Mouse (Mus musculus) lung, embryonic 16.5 days (tissue): Measurements from ENCODE around the gene Ccdc38. TPM values are rescaled to one million over a fixed set of nuclear protein-coding genes. Genes with fewer than 3 reads are reported as not detected.

Experiments used
- ATAC-seq: fragments of 200-750 bp; cut with Nextera tagmentation; 2 replicates; pipeline ENCODE4 v1.8.0; 2017; ENCODE audit warnings: low read depth, mild to moderate bottlenecking, moderate library complexity
- H3K27ac ChIP-seq: fragments of 300-500 bp; sonication (generic); 2 replicates; pipeline ENCODE4 v1.5.1; 2014; ENCODE audit warnings: mild to moderate bottlenecking, control low read depth, low read length
- H3K27me3 ChIP-seq: fragments of 300-500 bp; sonication (generic); 2 replicates; pipeline ENCODE4 v1.6.1; 2014; ENCODE audit warnings: low read depth, low read length, mixed read lengths; ENCODE audit not compliant: control insufficient read depth, insufficient read depth
- H3K36me3 ChIP-seq: fragments of 300-500 bp; sonication (generic); 2 replicates; pipeline ENCODE4 v1.6.1; 2014; ENCODE audit warnings: low read length; ENCODE audit not compliant: control insufficient read depth, insufficient read depth
- H3K4me1 ChIP-seq: fragments of 300-500 bp; sonication (generic); replicated peaks from 2 replicates; pipeline ENCODE4 v1.6.1; 2014; ENCODE audit warnings: low read length, mixed read lengths; ENCODE audit not compliant: control insufficient read depth, insufficient read depth
- H3K4me2 ChIP-seq: fragments of 300-500 bp; sonication (generic); 2 replicates; pipeline ENCODE4 v1.6.1; 2014; ENCODE audit warnings: low read depth, low read length, control low read depth
- H3K4me3 ChIP-seq: fragments of 300-500 bp; sonication (generic); 2 replicates; pipeline ENCODE4 v1.5.1; 2014; ENCODE audit warnings: mild to moderate bottlenecking, low read length, control low read depth
- H3K9ac ChIP-seq: fragments of 300-500 bp; sonication (generic); 2 replicates; pipeline ENCODE4 v1.6.1; 2014; ENCODE audit warnings: low read length, control low read depth
- H3K9me3 ChIP-seq: fragments of 300-500 bp; sonication (generic); 2 replicates; pipeline ENCODE4 v1.6.1; 2016; ENCODE audit warnings: low read length; ENCODE audit not compliant: control insufficient read depth
- WGBS: fragments of 180-500 bp; shearing (Covaris S2); extraction: QIAGEN DNeasy Blood & Tissue Kit; methylation state at CpG from one replicate; pipeline ENCODE4 v1.1.7; 2014; 5-methylcytosine and 5-hydroxymethylcytosine counted together
- polyA plus RNA-seq: library from polyadenylated mRNA; unstranded; fragments of >200 nt; fragmentation: Nextera tagmentation; extraction: Ambion mirVana; gene quantifications from 2 replicates; pipeline ENCODE4 v1.2.1, GENCODE M21; 2015

Ccdc38 gene
- polyA plus RNA-seq, 1 experiment from 2014 or later: 0.24 TPM

- Histone ChIP-seq H3K27ac (no peak overlapping the region), H3K9me3 (no peaks in the 10 kb centered on the region), H3K9ac (no peak overlapping the region), H3K4me1 (no peaks in the 10 kb centered on the region), H3K27me3 (peaks cover 2% of the 10 kb centered on the region; the same call in 1 of the 2 replicates), H3K4me2 (no peak overlapping the region), H3K36me3 (no peaks in the 10 kb centered on the region), H3K4me3 (no peak overlapping the region)
- ATAC-seq: no peak
- 81% methylated on average over 5 of the region's 5 CpGs for WGBS
These were observed 93.1 kb downstream of the Ccdc38 start for GRCm38 (mm10) chr10:93633563-93633962.

Other genes with a start within 250 kb of the Ccdc38 start
- gene Elk3, start 229.5 kb upstream of the Ccdc38 start, polyA plus RNA-seq: 44.9 and 48.0 TPM in 2 replicates
- 194 and 210 TPM in 2 replicates for gene Lta4h, start 87.2 kb upstream of the Ccdc38 start, polyA plus RNA-seq
- 0.14 and 0.50 TPM in 2 replicates for gene Hal, start 51.9 kb upstream of the Ccdc38 start, polyA plus RNA-seq
- 0.24 and 0.39 TPM in 2 replicates for gene Amdhd1, start 599 bp upstream of the Ccdc38 start, polyA plus RNA-seq
- 99.4 and 105 TPM in 2 replicates for gene Snrpf, start 49.1 kb downstream of the Ccdc38 start, polyA plus RNA-seq
- 0.36 and 0.58 TPM in 2 replicates for gene Ntn4, start 100.0 kb downstream of the Ccdc38 start, polyA plus RNA-seq